Mouse (Mus musculus) C2C12 (cell line): ENCODE data around the gene Tnp2.

ENCODE experiments used
- CTCF ChIP-seq: IDR thresholded peaks from one replicate; pipeline ENCODE4 v1.5.1; 2011; ENCODE audit not compliant: control insufficient read depth, insufficient read depth, insufficient read length
- USF1 ChIP-seq: IDR thresholded peaks from one replicate; pipeline ENCODE4 v1.6.1; 2011; ENCODE audit warnings: low read depth, mild to moderate bottlenecking, control low read depth, moderate library complexity

DNA sequence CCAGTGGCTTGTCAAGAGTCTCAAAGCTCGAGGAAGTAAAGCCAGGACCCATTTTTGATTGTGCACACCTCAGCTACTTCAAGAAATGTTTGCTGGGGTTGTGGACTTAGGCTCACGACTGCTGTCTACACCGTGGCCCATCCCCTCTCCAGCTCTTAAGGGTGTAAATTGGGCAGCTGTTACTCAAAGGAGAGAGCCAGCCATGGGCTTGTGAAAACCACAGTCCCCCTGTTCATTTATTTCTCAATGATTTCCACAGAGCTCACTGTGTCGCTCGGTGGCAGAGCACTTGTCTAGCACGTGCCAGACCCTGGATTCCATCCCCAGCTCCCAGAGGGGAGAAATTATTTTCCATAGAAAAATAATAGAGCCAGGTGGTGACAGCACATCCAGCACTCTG, 32.3 kb downstream of the Tnp2 start:
- TF ChIP-seq CTCF (no peak), USF1 (no peak)
